ENCODE assay signal across 14 mouse cellular contexts in the genomic region with DNA sequence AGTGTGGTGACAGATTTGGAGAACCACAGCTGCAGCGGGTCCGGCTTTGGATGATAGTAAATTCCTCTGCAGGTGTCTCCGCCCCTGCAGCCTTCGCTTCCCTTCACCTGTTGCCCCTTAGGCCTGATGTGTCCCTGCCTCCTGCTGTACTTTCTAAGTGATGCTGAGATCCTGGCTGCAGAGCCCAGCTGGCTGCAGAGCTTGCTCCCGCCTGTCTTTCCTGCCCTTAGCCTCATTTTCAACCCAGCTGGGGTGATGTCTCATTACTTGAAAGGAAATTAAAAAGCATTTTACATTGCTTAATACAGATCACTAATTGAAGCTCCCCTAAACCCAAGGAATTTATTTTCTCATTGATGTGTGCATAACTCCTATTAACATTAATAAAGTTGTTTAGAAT.
"Had no signal": no experiment of that assay in that cellular context is flagged by ENCODE, and none has a peak within 500 bp of the region (broad histone marks: within the 10 kb centered on the region; RNA-seq: fewer than 3 reads in every experiment).

No protein-coding gene starts in this region.

- H3K36me3 ChIP-seq: limb, embryonic 15.5 days; liver, embryonic 12.5 days; midbrain, embryonic 12.5 days; stomach, embryonic 15.5 days had no signal

- H3K9me3 ChIP-seq: limb, embryonic 15.5 days; liver, embryonic 12.5 days; midbrain, embryonic 12.5 days; stomach, embryonic 15.5 days had no signal

- DNase-seq: kidney, adult 11 months; kidney, postnatal 10 days; kidney, postnatal 4 days; lung, embryonic 14.5 days; lung, postnatal 10 days; lung, postnatal 4 days; right cerebral cortex, postnatal 14 days; thymus, adult 2 months; thymus, postnatal 25 days had no signal

- ATAC-seq: liver, embryonic 12.5 days had no signal

- H3K27ac ChIP-seq: limb, embryonic 15.5 days; liver, embryonic 12.5 days; midbrain, embryonic 12.5 days; stomach, embryonic 15.5 days had no signal

- H3K27me3 ChIP-seq: limb, embryonic 15.5 days; liver, embryonic 12.5 days; midbrain, embryonic 12.5 days; stomach, embryonic 15.5 days had no signal

- H3K4me3 ChIP-seq: left cerebral cortex, adult 2 months; limb, embryonic 15.5 days; liver, embryonic 12.5 days; midbrain, embryonic 12.5 days; stomach, embryonic 15.5 days had no signal

- H3K4me2 ChIP-seq: limb, embryonic 15.5 days; liver, embryonic 12.5 days; lung, embryonic 14.5 days; midbrain, embryonic 12.5 days; stomach, embryonic 15.5 days had no signal

- H3K9ac ChIP-seq: limb, embryonic 15.5 days; liver, embryonic 12.5 days; lung, embryonic 14.5 days; midbrain, embryonic 12.5 days; stomach, embryonic 15.5 days had no signal
